25 mouse cellular contexts compared by ENCODE assay signal in the genomic region with DNA sequence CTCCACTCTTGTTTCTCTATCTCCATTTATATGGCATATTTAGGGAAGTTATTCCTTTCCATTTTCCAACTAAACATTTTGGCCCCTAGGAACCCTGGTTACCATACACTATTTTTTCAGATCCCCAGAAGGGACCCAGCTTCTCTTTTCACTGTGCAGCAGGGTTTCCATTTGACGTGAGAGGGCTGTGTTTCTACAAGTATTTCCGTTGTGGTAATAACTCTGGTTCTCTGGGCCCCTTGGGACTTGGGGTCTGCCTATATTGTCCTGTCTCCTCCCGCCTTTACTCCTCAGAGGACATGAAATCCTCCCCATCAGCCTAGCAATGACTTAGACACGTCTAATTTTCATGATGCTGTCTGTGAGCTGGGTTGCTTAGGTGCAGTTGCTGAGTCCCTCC. TPM values are rescaled to one million over a fixed set of nuclear protein-coding genes. Genes with fewer than 3 reads are reported as not detected.
"Had no signal": no experiment of that assay in that cellular context is flagged by ENCODE, and none has a peak within 500 bp of the region (broad histone marks: within the 10 kb centered on the region; RNA-seq: fewer than 3 reads in every experiment).

No protein-coding gene starts in this region.

- H3K9ac ChIP-seq: heart, embryonic 12.5 days; hindbrain, embryonic 12.5 days; hindbrain, embryonic 14.5 days; intestine, embryonic 15.5 days; limb, embryonic 12.5 days had no signal

- H3K27ac ChIP-seq: heart, embryonic 10.5 days; hindbrain, embryonic 10.5 days; hindbrain, embryonic 12.5 days; hindbrain, embryonic 14.5 days; intestine, embryonic 15.5 days; layer of hippocampus, adult 2 months; left cerebral cortex, adult 2 months; limb, embryonic 10.5 days; limb, embryonic 12.5 days had no signal

- H3K36me3 ChIP-seq: heart, embryonic 10.5 days; heart, embryonic 12.5 days; hindbrain, embryonic 10.5 days; hindbrain, embryonic 12.5 days; intestine, embryonic 15.5 days; limb, embryonic 10.5 days; limb, embryonic 12.5 days had no signal

- H3K9me3 ChIP-seq: heart, embryonic 10.5 days; heart, embryonic 12.5 days; hindbrain, embryonic 10.5 days; hindbrain, embryonic 12.5 days; intestine, embryonic 15.5 days; limb, embryonic 10.5 days; limb, embryonic 12.5 days had no signal

- H3K4me3 ChIP-seq: heart, embryonic 10.5 days; heart, embryonic 12.5 days; hindbrain, embryonic 10.5 days; hindbrain, embryonic 12.5 days; intestine, embryonic 15.5 days; layer of hippocampus, adult 2 months; left cerebral cortex, adult 2 months; limb, embryonic 10.5 days; limb, embryonic 12.5 days had no signal

- H3K27me3 ChIP-seq: hindbrain, embryonic 12.5 days; intestine, embryonic 15.5 days; limb, embryonic 12.5 days had no signal

- H3K4me2 ChIP-seq: heart, embryonic 12.5 days; hindbrain, embryonic 12.5 days; hindbrain, embryonic 14.5 days; intestine, embryonic 15.5 days; limb, embryonic 12.5 days; liver, embryonic 11.5 days had no signal

- DNase-seq: gastrocnemius, postnatal 25 days; heart, adult 18-20 months; heart, postnatal 10 days; heart, postnatal 4 days; kidney, adult 18-20 months; kidney, postnatal 10 days; kidney, postnatal 25 days; kidney, postnatal 4 days; liver had no signal

- H3K4me1 ChIP-seq: heart, embryonic 10.5 days; hindbrain, embryonic 10.5 days; hindbrain, embryonic 12.5 days; intestine, embryonic 15.5 days; limb, embryonic 10.5 days; limb, embryonic 12.5 days had no signal

RNA-seq across cellular contexts. Expression of a gene that starts 12.2 kb away (rescaled TPM):
- polyA plus RNA-seq: inflammation-experienced regulatory T-cells, adult 6 months had no signal

RNA-seq across cellular contexts. Expression of a gene that starts 24.4 kb away (rescaled TPM):
- total RNA-seq: layer of hippocampus, adult 2 months; layer of hippocampus, postnatal 25 days; left cerebral cortex, adult 2 months; left cerebral cortex, postnatal 14 days; left cerebral cortex, postnatal 36 days had no signal
- polyA plus RNA-seq: heart, embryonic 12.5 days; hindbrain, embryonic 10.5 days; hindbrain, embryonic 12.5 days; hindbrain, embryonic 14.5 days; hindbrain, embryonic 16.5 days; limb, embryonic 12.5 days had no signal
